Mouse (Mus musculus): ENCODE results near the gene Rnase2b.

- no peak for TF ChIP-seq CTCF (conservative IDR thresholded peaks at IDR 0.05; ENCODE audit: low read length)
- TF ChIP-seq NANOG (IDR thresholded peaks at IDR 0.05; ENCODE audit: borderline replicate concordance, low read length) = no peak
- no peak for TF ChIP-seq POU5F1 (IDR thresholded peaks at IDR 0.05; ENCODE audit: borderline replicate concordance, low read length)
Measured at GRCm38 (mm10) chr14:51143937-51144336, 18.1 kb upstream of the Rnase2b start.

Measured in E14TG2a.4 (cell line).